Mouse (Mus musculus): Measurements from ENCODE around the gene Ccdc69.
"Not testable (repeated sequence)": the region's sequence is repeated elsewhere in the genome, so short reads cannot be mapped to it uniquely, and the experiment has no call there.

- TF ChIP-seq CTCF (IDR thresholded peaks at IDR 0.05; ENCODE audit: control insufficient read depth, insufficient read depth, low read length); POLR2A (IDR thresholded peaks at IDR 0.05; ENCODE audit: borderline replicate concordance, control insufficient read depth, low read depth, low read length): not testable (repeated sequence)
Measured at GRCm38 (mm10) chr11:55113861-55114250, 35.9 kb upstream of the Ccdc69 start.

Data from bone marrow, adult 2 months (tissue).